Mouse (Mus musculus): ENCODE data around the gene Gstm4. TPM values are rescaled to one million over a fixed set of nuclear protein-coding genes. Genes with fewer than 3 reads are reported as not detected.
"Not testable (repeated sequence)": the region's sequence is repeated elsewhere in the genome, so short reads cannot be mapped to it uniquely, and the experiment has no call there.

The Gstm4 gene
- total and polyA plus RNA-seq, 2 experiments from 2014 or later: 6.7 to 23.0 TPM

DNA sequence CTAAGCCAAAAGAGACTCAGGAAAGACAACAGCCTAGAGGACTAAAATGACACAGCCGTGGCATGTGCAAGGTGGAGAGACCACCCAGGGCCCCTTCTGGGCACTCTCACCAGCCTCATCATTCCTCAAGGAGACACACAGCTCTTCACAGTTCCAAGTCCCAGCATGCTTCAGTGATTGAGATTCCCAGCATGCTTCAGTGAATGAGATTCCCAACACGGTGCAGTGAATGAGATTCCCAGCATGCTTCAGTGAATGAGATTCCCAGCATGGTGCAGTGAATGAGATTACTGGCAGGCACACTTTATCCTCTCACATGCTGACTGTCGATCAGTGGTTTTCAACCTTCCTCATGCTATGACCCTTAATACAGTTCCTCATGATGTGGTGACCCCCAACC lies 33.1 kb downstream of the Gstm4 start:
- no peaks in the 10 kb centered on the region for H3K36me3 ChIP-seq (ENCODE audit: insufficient read depth, low read length)
- peaks cover 11% of the 10 kb centered on the region; the same call in 1 of the 2 replicates for H3K4me1 ChIP-seq (ENCODE audit: insufficient read depth, low read length)
- DNase-seq (ENCODE audit: low spot score) (peak; percentile 71), ATAC-seq (peak; percentile 65)
- H3K9me3 ChIP-seq (ENCODE audit: low read length): no peaks in the 10 kb centered on the region
- H3K27me3 ChIP-seq (ENCODE audit: insufficient read depth, low read length): no peaks in the 10 kb centered on the region
- WGBS: 6% methylated on average over 3 of the region's 3 CpGs
- no peak overlapping the region for H3K4me2 ChIP-seq (ENCODE audit: low read depth, low read length)
- H3K27ac ChIP-seq: peak overlapping the region; percentile 52; the same call in 1 of the 2 replicates
- H3K4me3 ChIP-seq (ENCODE audit: low read length): no peak overlapping the region
- no peak overlapping the region for H3K9ac ChIP-seq (replicated peaks; ENCODE audit: low read length)
- no peak for TF ChIP-seq CTCF (IDR thresholded peaks at IDR 0.05; ENCODE audit: low read depth)

DNA sequence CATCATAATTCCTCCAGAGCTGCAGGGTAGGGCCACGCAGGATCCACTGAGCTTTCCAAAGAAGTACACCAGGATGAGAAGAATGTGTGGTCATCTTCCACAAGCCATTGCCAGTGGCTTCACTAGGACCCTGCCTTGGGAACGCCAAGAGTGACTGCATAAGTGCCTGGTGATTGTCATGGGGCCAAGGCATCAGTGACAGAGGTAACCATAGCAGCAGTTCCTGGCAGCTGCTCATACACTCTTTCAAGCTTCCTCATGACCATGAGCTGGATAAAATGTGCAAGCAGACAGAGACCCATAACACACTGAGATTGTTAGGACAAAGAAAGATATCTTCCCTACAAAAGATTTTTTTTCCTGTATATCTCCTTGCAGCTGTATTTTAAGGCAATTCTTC lies 34.4 kb downstream of the Gstm4 start:
- Histone ChIP-seq H3K27ac (peak overlapping the region; percentile 52; the same call in 1 of the 2 replicates), H3K4me3 (ENCODE audit: low read length) (no peak overlapping the region), H3K36me3 (ENCODE audit: insufficient read depth, low read length) (no peaks in the 10 kb centered on the region), H3K4me2 (ENCODE audit: low read depth, low read length) (no peak overlapping the region), H3K9me3 (ENCODE audit: low read length) (no peaks in the 10 kb centered on the region), H3K4me1 (ENCODE audit: insufficient read depth, low read length) (peaks cover 11% of the 10 kb centered on the region; the same call in 1 of the 2 replicates), H3K27me3 (ENCODE audit: insufficient read depth, low read length) (no peaks in the 10 kb centered on the region), H3K9ac (replicated peaks; ENCODE audit: low read length) (no peak overlapping the region)
- WGBS: 35% methylated on average over 2 of the region's 2 CpGs
- ATAC-seq: peak; percentile 79
- DNase-seq (ENCODE audit: low spot score): peak; percentile 81
- TF ChIP-seq CTCF (IDR thresholded peaks at IDR 0.05; ENCODE audit: low read depth): no peak

DNA sequence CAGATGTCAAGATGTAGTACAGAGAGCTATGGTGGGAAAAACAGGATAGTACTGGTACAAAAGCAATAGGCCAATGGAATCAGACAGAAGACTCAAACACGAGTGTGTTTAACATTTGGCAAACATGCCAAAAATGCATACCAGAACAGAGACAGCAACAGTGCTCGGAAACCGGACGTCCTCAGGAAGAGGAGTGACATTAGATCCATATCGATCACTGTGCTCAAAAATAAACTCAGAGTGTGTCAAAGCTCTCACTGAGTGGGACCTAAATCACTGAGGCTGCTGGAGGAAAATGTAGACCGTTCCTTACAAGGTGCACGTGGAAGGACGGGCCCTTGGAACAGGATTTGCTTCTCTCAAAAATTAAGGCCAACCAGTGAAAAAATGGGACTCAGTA lies 42.7 kb downstream of the Gstm4 start:
- Histone ChIP-seq H3K9me3 (ENCODE audit: low read length) (no peaks in the 10 kb centered on the region), H3K27ac (no peak overlapping the region), H3K4me3 (ENCODE audit: low read length) (no peak overlapping the region), H3K36me3 (ENCODE audit: insufficient read depth, low read length) (no peaks in the 10 kb centered on the region), H3K4me1 (ENCODE audit: insufficient read depth, low read length) (no peaks in the 10 kb centered on the region), H3K27me3 (ENCODE audit: insufficient read depth, low read length) (no peaks in the 10 kb centered on the region), H3K4me2 (ENCODE audit: low read depth, low read length) (no peak overlapping the region), H3K9ac (replicated peaks; ENCODE audit: low read length) (no peak overlapping the region)
- ATAC-seq (no peak), DNase-seq (ENCODE audit: low spot score) (no peak)
- no peak for TF ChIP-seq CTCF (IDR thresholded peaks at IDR 0.05; ENCODE audit: low read depth)
- 75% methylated on average over 8 of the region's 8 CpGs for WGBS

DNA sequence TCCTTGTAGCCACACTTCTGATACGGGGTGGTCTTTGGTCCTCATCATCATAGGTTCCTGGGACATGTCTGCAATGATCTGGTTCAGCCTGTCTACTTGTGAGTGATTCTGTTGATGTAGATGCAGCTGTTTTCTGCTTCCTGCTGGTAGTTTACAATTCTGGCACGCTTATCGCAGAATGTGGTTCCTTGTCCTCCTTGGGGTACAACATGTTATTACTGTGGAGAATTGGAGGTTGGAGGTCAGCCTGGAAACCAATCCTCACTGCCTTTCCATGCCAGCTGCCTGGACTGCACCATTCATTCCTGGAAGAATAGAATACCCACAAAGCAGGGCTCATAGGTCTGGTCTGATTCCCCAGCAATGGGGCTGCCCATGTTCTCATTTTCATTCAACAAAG lies 45.2 kb downstream of the Gstm4 start:
- DNase-seq (ENCODE audit: low spot score) (no peak), ATAC-seq (no peak)
- TF ChIP-seq CTCF (IDR thresholded peaks at IDR 0.05; ENCODE audit: low read depth): no peak
- H3K9me3 ChIP-seq (ENCODE audit: low read length): no peaks in the 10 kb centered on the region
- no peaks in the 10 kb centered on the region for H3K36me3 ChIP-seq (ENCODE audit: insufficient read depth, low read length)
- no peaks in the 10 kb centered on the region for H3K27me3 ChIP-seq (ENCODE audit: insufficient read depth, low read length)
- no peak overlapping the region for H3K4me2 ChIP-seq (ENCODE audit: low read depth, low read length)
- H3K4me3 ChIP-seq (ENCODE audit: low read length): no peak overlapping the region
- WGBS: 82% methylated on average over 3 of the region's 3 CpGs
- H3K27ac ChIP-seq: no peak overlapping the region
- H3K9ac ChIP-seq (replicated peaks; ENCODE audit: low read length): no peak overlapping the region
- no peaks in the 10 kb centered on the region for H3K4me1 ChIP-seq (ENCODE audit: insufficient read depth, low read length)

DNA sequence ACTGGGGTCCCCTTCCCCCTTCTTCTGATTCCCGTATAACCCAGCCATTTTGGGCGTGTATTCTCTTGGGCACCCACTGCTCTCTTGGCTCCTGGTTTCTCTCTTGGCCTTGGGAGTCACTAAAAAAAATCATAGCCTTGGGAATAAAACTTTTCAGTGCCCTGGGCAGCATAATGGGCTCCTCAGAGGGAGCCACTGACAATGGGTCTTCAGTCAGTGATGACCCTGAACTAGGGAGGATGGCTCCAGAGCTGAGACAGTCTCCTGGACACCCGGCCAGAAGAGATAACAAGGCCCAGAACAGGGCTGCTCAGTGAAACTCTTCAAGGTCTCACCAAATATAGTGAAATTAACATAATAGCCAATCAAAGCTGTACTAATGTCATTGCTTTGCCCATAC lies 46.1 kb downstream of the Gstm4 start:
- H3K9ac ChIP-seq (replicated peaks; ENCODE audit: low read length): no peak overlapping the region
- no peak for TF ChIP-seq CTCF (IDR thresholded peaks at IDR 0.05; ENCODE audit: low read depth)

DNA sequence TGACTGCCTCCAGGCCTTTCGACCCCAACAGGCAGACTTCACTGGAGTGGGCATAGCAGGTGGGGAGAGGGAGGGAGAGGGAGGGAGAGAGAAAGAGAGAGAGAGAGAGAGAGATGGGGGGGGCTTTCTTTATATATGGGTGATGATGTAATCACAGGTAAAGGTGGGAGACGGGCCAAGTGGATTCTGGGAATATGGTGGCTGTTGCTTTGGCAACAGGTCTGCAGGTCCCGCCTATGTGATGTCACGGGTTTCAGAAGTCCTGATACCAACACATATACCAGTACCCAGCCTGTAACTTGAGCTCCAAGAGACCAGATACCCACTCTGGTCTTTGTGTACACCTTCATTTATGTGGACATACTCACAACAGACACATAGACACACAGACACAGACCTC lies 48.1 kb downstream of the Gstm4 start:
- H3K36me3 ChIP-seq (ENCODE audit: insufficient read depth, low read length): no peaks in the 10 kb centered on the region
- WGBS: 79% methylated on average over 4 of the region's 4 CpGs
- no peak for ATAC-seq

More for the DNA sequence above, 46.1 kb downstream of the Gstm4 start:
- no peak overlapping the region for H3K27ac ChIP-seq
- ATAC-seq (no peak), DNase-seq (ENCODE audit: low spot score) (no peak)
- H3K4me1 ChIP-seq (ENCODE audit: insufficient read depth, low read length): no peaks in the 10 kb centered on the region
- no peaks in the 10 kb centered on the region for H3K36me3 ChIP-seq (ENCODE audit: insufficient read depth, low read length)
- whole genome bisulfite sequencing: 94% methylated on average over 3 of the region's 3 CpGs
- H3K4me3 ChIP-seq (ENCODE audit: low read length): no peak overlapping the region
- no peak overlapping the region for H3K4me2 ChIP-seq (ENCODE audit: low read depth, low read length)
- no peaks in the 10 kb centered on the region for H3K27me3 ChIP-seq (ENCODE audit: insufficient read depth, low read length)
- H3K9me3 ChIP-seq (ENCODE audit: low read length): no peaks in the 10 kb centered on the region

DNA sequence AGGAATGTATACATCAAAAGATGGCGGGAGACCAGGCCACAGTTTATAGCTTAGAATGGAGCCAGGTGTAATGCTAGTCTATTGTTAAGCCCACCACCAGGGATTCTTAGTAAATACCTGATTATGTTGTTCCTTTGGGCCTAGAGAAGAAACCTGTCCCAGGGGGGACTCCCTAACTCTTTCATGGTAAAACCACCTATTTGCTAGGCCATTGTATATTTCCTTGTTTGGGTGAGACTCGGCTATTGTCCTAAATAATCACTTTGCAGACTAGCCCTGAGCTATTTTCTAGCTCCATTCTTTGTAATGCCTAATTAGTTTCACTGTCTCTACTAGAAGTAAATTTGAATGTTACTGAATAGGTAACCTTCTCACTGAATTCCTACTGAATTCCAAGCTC lies 48.7 kb downstream of the Gstm4 start:
- not testable (repeated sequence) for H3K27ac ChIP-seq; DNase-seq (ENCODE audit: low spot score); H3K9me3 ChIP-seq (ENCODE audit: low read length); H3K36me3 ChIP-seq (ENCODE audit: insufficient read depth, low read length); H3K27me3 ChIP-seq (ENCODE audit: insufficient read depth, low read length); H3K9ac ChIP-seq (replicated peaks; ENCODE audit: low read length); H3K4me1 ChIP-seq (ENCODE audit: insufficient read depth, low read length); H3K4me2 ChIP-seq (ENCODE audit: low read depth, low read length); H3K4me3 ChIP-seq (ENCODE audit: low read length); ATAC-seq
- WGBS: 80% methylated on average over 2 of the region's 2 CpGs

More for the DNA sequence above, 48.1 kb downstream of the Gstm4 start:
- no peaks in the 10 kb centered on the region for H3K27me3 ChIP-seq (ENCODE audit: insufficient read depth, low read length)
- TF ChIP-seq CTCF (IDR thresholded peaks at IDR 0.05; ENCODE audit: low read depth): no peak
- H3K4me1 ChIP-seq (ENCODE audit: insufficient read depth, low read length): no peaks in the 10 kb centered on the region
- no peak overlapping the region for H3K27ac ChIP-seq
- H3K9me3 ChIP-seq (ENCODE audit: low read length): no peaks in the 10 kb centered on the region
- H3K4me3 ChIP-seq (ENCODE audit: low read length): no peak overlapping the region
- no peak overlapping the region for H3K4me2 ChIP-seq (ENCODE audit: low read depth, low read length)
- no peak for DNase-seq (ENCODE audit: low spot score)
- no peak overlapping the region for H3K9ac ChIP-seq (replicated peaks; ENCODE audit: low read length)

Other genes with a start within 250 kb of the Gstm4 start
- gene Eps8l3, start 167.7 kb downstream of the Gstm4 start, total RNA-seq (2014; rRNA removed): not detected in 2 replicates
- not detected in 2 replicates for gene Eps8l3, start 167.7 kb downstream of the Gstm4 start, polyA plus RNA-seq (2015; fragmentation: Nextera tagmentation; extraction: Ambion mirVana)
- gene Gstm5, start 149.1 kb downstream of the Gstm4 start, total RNA-seq (2014; rRNA removed): 164 and 179 TPM in 2 replicates
- gene Gstm5, start 149.1 kb downstream of the Gstm4 start, polyA plus RNA-seq (2015; fragmentation: Nextera tagmentation; extraction: Ambion mirVana): 383 and 384 TPM in 2 replicates
- 29.8 and 41.1 TPM in 2 replicates for gene Gstm7, start 113.1 kb downstream of the Gstm4 start, total RNA-seq (2014; rRNA removed)
- gene Gstm7, start 113.1 kb downstream of the Gstm4 start, polyA plus RNA-seq (2015; fragmentation: Nextera tagmentation; extraction: Ambion mirVana): 39.0 and 39.7 TPM in 2 replicates
- 8.7 and 18.9 TPM in 2 replicates for gene Gstm6, start 101.1 kb downstream of the Gstm4 start, total RNA-seq (2014; rRNA removed)
- 12.6 and 15.5 TPM in 2 replicates for gene Gstm6, start 101.1 kb downstream of the Gstm4 start, polyA plus RNA-seq (2015; fragmentation: Nextera tagmentation; extraction: Ambion mirVana)
- gene Gstm3, start 75.6 kb downstream of the Gstm4 start, total RNA-seq (2014; rRNA removed): not detected in 2 replicates
- 0.15 TPM in 1 of 2 replicates, not detected in the other for gene Gstm3, start 75.6 kb downstream of the Gstm4 start, polyA plus RNA-seq (2015; fragmentation: Nextera tagmentation; extraction: Ambion mirVana)
- gene Gstm2, start 58.4 kb downstream of the Gstm4 start, total RNA-seq (2014; rRNA removed): 5.3 and 6.1 TPM in 2 replicates
- 18.7 and 20.0 TPM in 2 replicates for gene Gstm2, start 58.4 kb downstream of the Gstm4 start, polyA plus RNA-seq (2015; fragmentation: Nextera tagmentation; extraction: Ambion mirVana)
- gene Gstm1, start 26.9 kb downstream of the Gstm4 start, total RNA-seq (2014; rRNA removed): 161 and 174 TPM in 2 replicates
- 429 and 453 TPM in 2 replicates for gene Gstm1, start 26.9 kb downstream of the Gstm4 start, polyA plus RNA-seq (2015; fragmentation: Nextera tagmentation; extraction: Ambion mirVana)
- gene Ampd2, start 41.8 kb upstream of the Gstm4 start, total RNA-seq (2014; rRNA removed): 56.6 and 58.4 TPM in 2 replicates
- 40.3 and 43.2 TPM in 2 replicates for gene Ampd2, start 41.8 kb upstream of the Gstm4 start, polyA plus RNA-seq (2015; fragmentation: Nextera tagmentation; extraction: Ambion mirVana)
- not detected in 2 replicates for gene Gnat2, start 47.9 kb upstream of the Gstm4 start, total RNA-seq (2014; rRNA removed)
- gene Gnat2, start 47.9 kb upstream of the Gstm4 start, polyA plus RNA-seq (2015; fragmentation: Nextera tagmentation; extraction: Ambion mirVana): 0.10 and 0.25 TPM in 2 replicates
- 61.0 and 66.6 TPM in 2 replicates for gene Gnai3, start 101.3 kb upstream of the Gstm4 start, total RNA-seq (2014; rRNA removed)
- gene Gnai3, start 101.3 kb upstream of the Gstm4 start, polyA plus RNA-seq (2015; fragmentation: Nextera tagmentation; extraction: Ambion mirVana): 97.9 and 100 TPM in 2 replicates
- 12.2 and 12.4 TPM in 2 replicates for gene Gpr61, start 110.0 kb upstream of the Gstm4 start, total RNA-seq (2014; rRNA removed)
- gene Gpr61, start 110.0 kb upstream of the Gstm4 start, polyA plus RNA-seq (2015; fragmentation: Nextera tagmentation; extraction: Ambion mirVana): 6.1 and 6.8 TPM in 2 replicates
- gene Amigo1, start 141.4 kb upstream of the Gstm4 start, total RNA-seq (2014; rRNA removed): 36.6 and 37.3 TPM in 2 replicates
- gene Amigo1, start 141.4 kb upstream of the Gstm4 start, polyA plus RNA-seq (2015; fragmentation: Nextera tagmentation; extraction: Ambion mirVana): 10.7 and 11.3 TPM in 2 replicates
- gene Cyb561d1, start 156.3 kb upstream of the Gstm4 start, total RNA-seq (2014; rRNA removed): 3.8 and 4.2 TPM in 2 replicates
- 3.1 and 3.3 TPM in 2 replicates for gene Cyb561d1, start 156.3 kb upstream of the Gstm4 start, polyA plus RNA-seq (2015; fragmentation: Nextera tagmentation; extraction: Ambion mirVana)
- 18.4 and 20.8 TPM in 2 replicates for gene Atxn7l2, start 166.0 kb upstream of the Gstm4 start, total RNA-seq (2014; rRNA removed)
- 15.1 and 15.4 TPM in 2 replicates for gene Atxn7l2, start 166.0 kb upstream of the Gstm4 start, polyA plus RNA-seq (2015; fragmentation: Nextera tagmentation; extraction: Ambion mirVana)
- gene Sypl2, start 181.8 kb upstream of the Gstm4 start, total RNA-seq (2014; rRNA removed): 1.5 and 1.9 TPM in 2 replicates
- gene Sypl2, start 181.8 kb upstream of the Gstm4 start, polyA plus RNA-seq (2015; fragmentation: Nextera tagmentation; extraction: Ambion mirVana): 0.75 and 0.81 TPM in 2 replicates
- 81.8 and 93.6 TPM in 2 replicates for gene Psma5, start 212.0 kb upstream of the Gstm4 start, total RNA-seq (2014; rRNA removed)
- 232 and 238 TPM in 2 replicates for gene Psma5, start 212.0 kb upstream of the Gstm4 start, polyA plus RNA-seq (2015; fragmentation: Nextera tagmentation; extraction: Ambion mirVana)
- 65.0 and 73.9 TPM in 2 replicates for gene Sort1, start 239.2 kb upstream of the Gstm4 start, total RNA-seq (2014; rRNA removed)
- gene Sort1, start 239.2 kb upstream of the Gstm4 start, polyA plus RNA-seq (2015; fragmentation: Nextera tagmentation; extraction: Ambion mirVana): 11.7 and 13.3 TPM in 2 replicates